Mouse (Mus musculus) pancreas, adult 10 weeks (tissue): Measurements from ENCODE around the gene Slc30a7. TPM values are rescaled to one million over a fixed set of nuclear protein-coding genes. Genes with fewer than 3 reads are reported as not detected.

Experiments
- polyA plus RNA-seq: library from polyadenylated mRNA; stranded (reverse); fragments of 350-450 nt; fragmentation: Illumina TruSeq; extraction: RNeasy Lipid Tissue Mini Kit (QIAGEN cat#74804); gene quantifications from one replicate; pipeline ENCODE4 v1.2.3, GENCODE M21; 2015; ENCODE audit warnings: low read depth, low replicate concordance; ENCODE audit not compliant: insufficient read depth

Slc30a7 gene
- 14.8 TPM for polyA plus RNA-seq

DNA sequence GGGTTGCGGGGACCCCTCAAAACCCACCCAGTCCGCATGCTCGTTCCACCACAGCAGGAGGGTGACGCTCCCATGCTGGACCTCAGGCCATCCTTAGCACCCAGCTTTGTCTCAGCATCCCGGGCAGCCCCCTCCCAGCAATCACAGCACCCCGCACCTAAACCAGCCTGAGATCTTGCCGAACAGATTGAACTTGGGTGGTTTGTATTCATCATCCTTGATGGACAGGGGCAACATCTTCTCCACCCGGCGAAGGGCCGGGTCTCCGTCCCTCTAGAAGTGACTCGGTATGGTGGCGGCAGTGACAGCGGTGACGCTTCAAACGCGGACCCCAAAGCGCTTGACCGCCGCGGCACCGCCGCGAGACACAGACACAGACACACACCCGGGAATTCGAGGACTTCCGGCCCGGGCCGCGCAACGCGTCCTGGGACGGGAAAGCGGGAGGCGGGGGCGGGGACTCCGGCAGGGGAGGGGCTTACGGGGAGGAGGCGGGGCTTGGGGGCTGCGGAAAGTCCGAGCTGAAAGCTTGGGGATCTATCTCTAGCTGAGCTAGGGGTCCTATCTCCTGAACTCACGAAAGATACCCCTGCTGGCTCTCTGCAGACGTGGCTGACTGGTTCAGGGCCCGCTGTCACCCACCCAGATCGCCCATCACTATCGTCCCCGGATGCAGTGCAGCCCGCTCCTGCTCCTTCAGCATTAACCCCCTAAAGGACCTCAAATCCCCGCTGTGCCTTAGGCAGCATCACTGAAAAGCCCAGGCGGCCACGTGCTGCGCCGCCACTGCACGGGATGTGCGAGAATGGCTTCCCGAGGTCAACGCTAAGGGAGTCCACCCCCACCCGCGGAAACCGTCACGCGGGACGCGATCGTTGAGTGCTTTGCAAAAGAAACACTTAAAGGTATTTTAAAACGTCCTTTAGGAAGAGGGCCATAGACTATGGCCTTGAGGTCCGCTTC lies at the start of gene Slc30a7, which contains the start of gene Extl2:
TSS of gene Slc30a7 (minus strand) at position 429 of the 963 bp plus-strand sequence.
TSS of gene Extl2 (plus strand) at position 485 of the 963 bp plus-strand sequence.

Other genes starting within 250 kb of the Slc30a7 start
- 3.3 TPM for gene Dph5, start 119.6 kb downstream of the Slc30a7 start, polyA plus RNA-seq
- 1.7 TPM for gene Extl2, start 56 bp upstream of the Slc30a7 start, polyA plus RNA-seq
- 3.6 TPM for gene Vcam1, start 122.3 kb upstream of the Slc30a7 start, polyA plus RNA-seq
- not detected for gene Gpr88, start 246.1 kb upstream of the Slc30a7 start, polyA plus RNA-seq